Mouse (Mus musculus): ENCODE data around the gene Gm42957. TPM values are rescaled to one million over a fixed set of nuclear protein-coding genes. Genes with fewer than 3 reads are reported as not detected.
"Not testable (repeated sequence)": the region's sequence is repeated elsewhere in the genome, so short reads cannot be mapped to it uniquely, and the experiment has no call there.

Gene Gm42957
- polyA plus RNA-seq, 1 experiment from 2014 or later, result 0.07 TPM

DNA sequence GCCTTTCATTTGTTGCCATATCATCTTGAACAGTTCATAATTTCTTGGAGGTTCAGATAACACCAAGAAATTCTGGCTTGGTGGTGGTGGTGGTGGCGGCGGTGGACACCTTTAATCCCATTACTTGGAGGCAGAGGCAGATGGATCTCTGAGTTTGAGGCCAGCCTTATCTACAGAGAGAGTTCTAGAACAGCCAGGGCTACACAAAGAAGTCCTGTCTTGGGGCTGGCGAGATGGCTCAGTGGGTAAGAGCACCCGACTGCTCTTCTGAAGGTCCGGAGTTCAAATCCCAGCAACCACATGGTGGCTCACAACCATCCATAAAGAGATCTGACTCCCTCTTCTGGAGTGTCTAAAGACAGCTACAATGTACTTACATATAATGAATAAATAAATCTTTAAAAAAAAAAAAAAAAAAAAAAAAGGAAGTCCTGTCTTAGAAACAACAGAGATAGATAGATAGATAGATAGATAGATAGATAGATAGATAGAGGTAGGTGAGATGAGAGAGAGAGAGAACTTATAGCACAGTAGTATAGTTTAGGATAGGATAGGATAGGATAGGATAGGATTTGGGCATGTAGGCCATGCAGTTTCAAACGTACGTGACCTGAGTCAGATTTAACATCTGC, 30.6 kb downstream of the Gm42957 start:
- not testable (repeated sequence) for H3K27ac ChIP-seq (ENCODE audit: low read depth); DNase-seq (ENCODE audit: low spot score); H3K9ac ChIP-seq (ENCODE audit: low read length); H3K4me1 ChIP-seq (replicated peaks; ENCODE audit: control insufficient read depth, insufficient read depth, low read length); ATAC-seq (replicated peaks; ENCODE audit: low FRiP score, low TSS enrichment, low read depth); H3K36me3 ChIP-seq (ENCODE audit: control insufficient read depth, insufficient read depth, low read length); H3K27me3 ChIP-seq (replicated peaks; ENCODE audit: control insufficient read depth, insufficient read depth, low read length); H3K4me2 ChIP-seq (ENCODE audit: low read length); H3K9me3 ChIP-seq (ENCODE audit: control insufficient read depth, low read length); H3K4me3 ChIP-seq (ENCODE audit: low read depth, low read length)
- 91% methylated on average over 7 of the region's 7 CpGs for WGBS

DNA sequence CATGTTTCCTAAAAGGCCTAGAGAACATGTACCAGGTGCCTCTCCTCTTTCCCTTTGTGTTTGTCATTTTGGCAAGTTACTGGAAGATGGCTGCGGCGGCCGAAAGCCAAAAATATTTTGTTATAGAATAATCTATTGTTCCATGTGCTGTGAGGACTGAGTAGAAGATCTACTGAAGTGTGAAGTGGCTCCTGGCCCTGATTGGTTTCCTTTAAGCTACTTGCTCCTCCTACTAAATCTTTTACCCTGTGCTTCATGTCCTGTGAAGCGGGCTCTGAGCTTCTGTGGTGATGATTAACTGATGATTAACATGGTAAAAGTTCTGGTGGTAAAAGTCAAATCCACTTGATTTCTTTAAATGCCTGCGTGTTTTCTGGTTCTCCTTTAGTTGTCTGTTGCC, 31.6 kb downstream of the Gm42957 start:
- DNase-seq (ENCODE audit: low spot score), result no peak
- H3K4me3 ChIP-seq (ENCODE audit: low read depth, low read length), result no peak overlapping the region
- peaks cover 8% of the 10 kb centered on the region for H3K4me1 ChIP-seq (replicated peaks; ENCODE audit: control insufficient read depth, insufficient read depth, low read length)
- ATAC-seq (replicated peaks; ENCODE audit: low FRiP score, low TSS enrichment, low read depth), result no peak
- H3K9me3 ChIP-seq (ENCODE audit: control insufficient read depth, low read length), result no peaks in the 10 kb centered on the region
- WGBS, result 87% methylated on average over 5 of the region's 5 CpGs
- H3K27me3 ChIP-seq (replicated peaks; ENCODE audit: control insufficient read depth, insufficient read depth, low read length), result no peaks in the 10 kb centered on the region
- no peak overlapping the region for H3K9ac ChIP-seq (ENCODE audit: low read length)
- no peaks in the 10 kb centered on the region for H3K36me3 ChIP-seq (ENCODE audit: control insufficient read depth, insufficient read depth, low read length)
- no peak overlapping the region for H3K4me2 ChIP-seq (ENCODE audit: low read length)
- H3K27ac ChIP-seq (ENCODE audit: low read depth), result no peak overlapping the region

DNA sequence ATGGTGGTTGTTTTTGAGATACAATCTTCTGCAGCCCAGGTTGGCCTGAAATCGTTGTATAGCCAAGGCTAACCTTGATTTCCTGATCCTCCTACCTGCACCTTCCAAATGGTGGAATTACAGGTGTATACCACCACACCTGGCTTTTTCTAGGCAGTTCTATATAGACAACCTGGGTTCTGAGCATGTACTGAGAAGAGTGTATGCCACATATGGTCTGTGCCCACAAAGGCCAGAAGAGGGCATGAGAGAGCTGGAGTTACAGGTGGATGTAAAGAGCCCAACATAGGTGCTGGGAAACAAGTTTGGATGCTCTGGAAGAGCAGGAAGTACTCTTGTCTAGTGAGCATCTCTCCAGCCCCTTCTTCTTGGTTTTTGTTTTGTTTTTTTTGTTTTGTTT, 32.0 kb downstream of the Gm42957 start:
- Histone ChIP-seq H3K9me3 (ENCODE audit: control insufficient read depth, low read length) (no peaks in the 10 kb centered on the region), H3K27ac (ENCODE audit: low read depth) (no peak overlapping the region), H3K36me3 (ENCODE audit: control insufficient read depth, insufficient read depth, low read length) (no peaks in the 10 kb centered on the region), H3K4me1 (replicated peaks; ENCODE audit: control insufficient read depth, insufficient read depth, low read length) (peaks cover 8% of the 10 kb centered on the region), H3K9ac (ENCODE audit: low read length) (no peak overlapping the region), H3K27me3 (replicated peaks; ENCODE audit: control insufficient read depth, insufficient read depth, low read length) (no peaks in the 10 kb centered on the region), H3K4me2 (ENCODE audit: low read length) (no peak overlapping the region), H3K4me3 (ENCODE audit: low read depth, low read length) (no peak overlapping the region)
- no peak for ATAC-seq (replicated peaks; ENCODE audit: low FRiP score, low TSS enrichment, low read depth)
- DNase-seq (ENCODE audit: low spot score), result no peak
- WGBS, result 38% methylated on average over 1 of the region's 1 CpGs

DNA sequence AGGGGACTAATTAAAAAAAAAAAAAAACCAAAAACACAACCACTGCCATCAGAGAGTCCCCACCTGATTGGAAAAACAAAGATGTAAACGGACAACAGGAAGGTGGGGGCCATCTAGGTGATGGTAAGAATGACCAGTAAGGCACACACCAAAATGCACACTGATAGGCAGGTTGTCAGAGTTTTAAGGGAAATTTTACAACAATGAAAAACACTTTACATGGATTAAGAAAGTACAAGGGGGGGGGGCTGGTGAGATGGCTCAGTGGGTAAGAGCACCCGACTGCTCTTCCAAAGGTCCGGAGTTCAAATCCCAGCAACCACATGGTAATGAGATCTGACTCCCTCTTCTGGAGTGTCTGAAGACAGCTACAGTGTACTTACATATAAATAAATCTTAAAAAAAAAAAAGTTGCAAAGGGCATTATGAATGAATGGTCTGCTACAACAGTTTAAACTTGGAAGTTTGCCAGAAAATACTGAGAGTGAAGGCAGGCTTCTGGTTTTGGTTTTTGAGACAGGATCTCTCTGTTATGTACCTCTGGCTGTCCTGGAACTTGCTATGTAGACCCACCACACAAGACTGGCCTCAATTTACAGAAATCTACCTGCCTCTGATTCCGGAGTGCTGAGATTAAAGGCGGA, 33.3 kb downstream of the Gm42957 start:
- 93% methylated on average over 5 of the region's 5 CpGs for WGBS
- H3K4me3 ChIP-seq (ENCODE audit: low read depth, low read length), result no peak overlapping the region

DNA sequence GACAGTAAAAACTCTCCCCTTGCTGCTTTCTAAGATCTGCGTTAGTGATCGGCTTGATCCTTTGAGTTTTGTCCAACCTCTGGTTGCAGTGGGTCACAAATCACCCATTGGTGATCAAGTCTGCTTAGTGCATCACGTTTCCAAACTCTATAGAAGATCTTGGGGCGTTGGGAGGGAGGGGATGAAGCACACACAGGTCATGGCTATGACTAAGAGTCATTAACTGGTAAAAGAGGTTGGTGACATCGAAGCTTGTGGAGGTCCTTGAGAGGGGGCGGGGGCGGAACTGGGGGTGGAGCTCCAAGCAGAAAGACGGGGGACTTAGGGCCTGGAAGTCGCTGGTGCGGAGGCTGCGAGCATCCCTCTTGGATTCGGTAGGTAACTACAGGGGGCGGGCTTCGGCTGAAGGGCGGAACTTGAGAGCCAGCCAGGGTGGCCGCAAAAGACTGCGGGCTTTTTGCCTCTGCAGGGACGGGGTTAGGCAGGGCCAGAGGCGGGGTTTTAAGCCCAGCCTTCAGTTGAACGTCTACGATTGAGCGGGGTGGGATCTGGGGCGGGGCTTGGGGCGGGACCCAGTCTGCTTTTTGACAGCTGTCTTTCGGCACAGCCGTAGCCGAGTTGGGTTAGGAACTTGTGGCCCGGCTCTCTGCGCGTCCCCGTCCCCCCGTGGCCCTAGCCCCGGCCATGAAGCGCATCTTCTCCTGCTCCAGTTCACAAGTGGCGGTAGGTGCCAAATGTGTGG, 34.6 kb downstream of the Gm42957 start, which contains the start of gene Ankrd35:
TSS of gene Ankrd35 (plus strand) at position 405 of the 742 bp plus-strand sequence.
- no peaks in the 10 kb centered on the region for H3K27me3 ChIP-seq (replicated peaks; ENCODE audit: control insufficient read depth, insufficient read depth, low read length)
- peak; percentile 84 for DNase-seq (ENCODE audit: low spot score)
- no peaks in the 10 kb centered on the region for H3K9me3 ChIP-seq (ENCODE audit: control insufficient read depth, low read length)
- ATAC-seq (replicated peaks; ENCODE audit: low FRiP score, low TSS enrichment, low read depth), result peak; percentile 94
- peak within 1 kb of the TSS; percentile 32 for H3K4me3 ChIP-seq (ENCODE audit: low read depth, low read length)
- H3K4me1 ChIP-seq (replicated peaks; ENCODE audit: control insufficient read depth, insufficient read depth, low read length), result peaks cover 6% of the 10 kb centered on the region; the same call in 1 of the 2 replicates
- WGBS, result 5% methylated on average over 35 of the region's 35 CpGs
- 0 out of 2 replicates have a peak within 1 kb of the TSS, but pooled peaks have one; percentile 7 for H3K9ac ChIP-seq (ENCODE audit: low read length)
- H3K4me2 ChIP-seq (ENCODE audit: low read length), result peak within 1 kb of the TSS; percentile 75
- no peak within 1 kb of the TSS for H3K27ac ChIP-seq (ENCODE audit: low read depth)
- no peaks in the 10 kb centered on the region for H3K36me3 ChIP-seq (ENCODE audit: control insufficient read depth, insufficient read depth, low read length)

More for the DNA sequence above, 33.3 kb downstream of the Gm42957 start:
- no peak for ATAC-seq (replicated peaks; ENCODE audit: low FRiP score, low TSS enrichment, low read depth)
- no peaks in the 10 kb centered on the region for H3K36me3 ChIP-seq (ENCODE audit: control insufficient read depth, insufficient read depth, low read length)
- no peak overlapping the region for H3K4me2 ChIP-seq (ENCODE audit: low read length)
- H3K4me1 ChIP-seq (replicated peaks; ENCODE audit: control insufficient read depth, insufficient read depth, low read length), result peaks cover 3% of the 10 kb centered on the region; the same call in 1 of the 2 replicates
- DNase-seq (ENCODE audit: low spot score), result no peak
- no peaks in the 10 kb centered on the region for H3K9me3 ChIP-seq (ENCODE audit: control insufficient read depth, low read length)
- H3K9ac ChIP-seq (ENCODE audit: low read length), result no peak overlapping the region
- no peak overlapping the region for H3K27ac ChIP-seq (ENCODE audit: low read depth)
- no peaks in the 10 kb centered on the region for H3K27me3 ChIP-seq (replicated peaks; ENCODE audit: control insufficient read depth, insufficient read depth, low read length)

DNA sequence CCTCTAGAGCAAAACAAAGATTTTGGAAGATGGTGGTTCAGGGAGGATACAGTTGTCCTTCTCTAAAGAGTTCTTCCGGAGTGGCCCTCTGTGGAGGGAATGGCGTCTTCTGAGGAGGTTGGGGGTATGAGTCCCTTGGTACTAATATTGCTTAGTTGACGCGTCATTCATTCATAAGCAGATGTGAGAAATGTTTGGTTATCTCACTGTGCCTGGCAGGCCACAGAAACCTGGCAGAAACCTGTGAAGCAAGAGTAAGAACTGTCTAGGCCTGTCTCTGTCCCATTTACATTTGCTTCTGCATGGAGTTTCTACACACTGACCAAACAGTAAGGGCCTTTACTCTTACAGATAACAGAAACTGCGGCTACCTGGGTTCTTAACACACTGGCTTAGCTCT, 36.2 kb downstream of the Gm42957 start:
- Histone ChIP-seq H3K9ac (ENCODE audit: low read length) (no peak overlapping the region), H3K36me3 (ENCODE audit: control insufficient read depth, insufficient read depth, low read length) (no peaks in the 10 kb centered on the region)

DNA sequence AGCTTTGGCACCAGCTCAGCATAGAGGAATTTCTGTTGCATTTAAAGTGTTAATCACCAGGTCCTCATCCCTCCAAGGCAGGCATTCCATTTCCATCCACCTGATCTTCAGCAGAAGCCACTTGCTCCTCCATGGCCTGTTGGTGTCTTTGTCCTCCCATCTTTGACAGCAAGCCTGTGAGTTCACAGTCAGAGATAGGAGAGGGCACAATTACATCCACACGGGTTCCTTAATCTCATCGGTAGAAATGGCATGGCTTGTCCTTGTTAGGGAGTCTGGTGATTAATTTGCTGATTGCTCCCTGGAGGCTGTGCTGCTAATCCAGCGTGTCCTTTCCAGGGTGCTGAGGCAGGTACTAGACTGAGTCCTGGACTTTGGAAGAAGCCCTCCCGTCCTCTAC, 38.2 kb downstream of the Gm42957 start:
- 76% methylated on average over 4 of the region's 4 CpGs for WGBS

More for the DNA sequence above, 36.2 kb downstream of the Gm42957 start:
- Histone ChIP-seq H3K27ac (ENCODE audit: low read depth) (no peak overlapping the region), H3K4me2 (ENCODE audit: low read length) (no peak overlapping the region), H3K9me3 (ENCODE audit: control insufficient read depth, low read length) (no peaks in the 10 kb centered on the region), H3K4me3 (ENCODE audit: low read depth, low read length) (no peak overlapping the region), H3K27me3 (replicated peaks; ENCODE audit: control insufficient read depth, insufficient read depth, low read length) (no peaks in the 10 kb centered on the region), H3K4me1 (replicated peaks; ENCODE audit: control insufficient read depth, insufficient read depth, low read length) (peaks cover 14% of the 10 kb centered on the region; the same call in 1 of the 2 replicates)
- DNase-seq (ENCODE audit: low spot score) (no peak), ATAC-seq (replicated peaks; ENCODE audit: low FRiP score, low TSS enrichment, low read depth) (no peak)
- WGBS, result 93% methylated on average over 5 of the region's 5 CpGs

DNA sequence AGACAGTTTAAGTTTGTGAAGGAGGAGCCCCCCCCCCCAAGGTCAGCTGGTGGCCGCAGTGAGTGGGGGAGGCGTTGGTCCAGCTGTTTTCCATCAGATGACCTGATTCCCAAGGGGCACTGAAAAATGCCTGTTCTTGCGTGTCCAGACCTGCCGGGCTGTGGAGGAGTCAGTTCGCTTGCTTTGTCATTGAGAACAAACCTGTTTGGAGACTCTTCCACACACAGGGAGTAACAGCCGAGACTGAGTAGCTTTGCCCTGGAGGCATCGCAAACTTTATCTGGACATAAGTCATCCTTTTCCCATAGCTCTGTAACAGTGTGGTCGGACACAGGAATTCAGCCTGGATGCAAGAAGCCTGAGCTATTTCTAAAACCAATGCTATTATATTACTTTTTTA, 39.2 kb downstream of the Gm42957 start:
- Histone ChIP-seq H3K27me3 (replicated peaks; ENCODE audit: control insufficient read depth, insufficient read depth, low read length) (no peaks in the 10 kb centered on the region), H3K4me3 (ENCODE audit: low read depth, low read length) (no peak overlapping the region), H3K36me3 (ENCODE audit: control insufficient read depth, insufficient read depth, low read length) (no peaks in the 10 kb centered on the region), H3K27ac (ENCODE audit: low read depth) (no peak overlapping the region), H3K4me2 (ENCODE audit: low read length) (no peak overlapping the region), H3K4me1 (replicated peaks; ENCODE audit: control insufficient read depth, insufficient read depth, low read length) (peaks cover 14% of the 10 kb centered on the region; the same call in 1 of the 2 replicates), H3K9me3 (ENCODE audit: control insufficient read depth, low read length) (no peaks in the 10 kb centered on the region), H3K9ac (ENCODE audit: low read length) (no peak overlapping the region)
- no peak for DNase-seq (ENCODE audit: low spot score)
- 38% methylated on average over 8 of the region's 8 CpGs for WGBS
- ATAC-seq (replicated peaks; ENCODE audit: low FRiP score, low TSS enrichment, low read depth), result no peak

More for the DNA sequence above, 38.2 kb downstream of the Gm42957 start:
- Histone ChIP-seq H3K9me3 (ENCODE audit: control insufficient read depth, low read length) (no peaks in the 10 kb centered on the region), H3K27me3 (replicated peaks; ENCODE audit: control insufficient read depth, insufficient read depth, low read length) (no peaks in the 10 kb centered on the region), H3K4me1 (replicated peaks; ENCODE audit: control insufficient read depth, insufficient read depth, low read length) (peaks cover 14% of the 10 kb centered on the region; the same call in 1 of the 2 replicates), H3K27ac (ENCODE audit: low read depth) (no peak overlapping the region), H3K36me3 (ENCODE audit: control insufficient read depth, insufficient read depth, low read length) (no peaks in the 10 kb centered on the region), H3K4me3 (ENCODE audit: low read depth, low read length) (no peak overlapping the region), H3K9ac (ENCODE audit: low read length) (no peak overlapping the region), H3K4me2 (ENCODE audit: low read length) (no peak overlapping the region)
- ATAC-seq (replicated peaks; ENCODE audit: low FRiP score, low TSS enrichment, low read depth) (no peak), DNase-seq (ENCODE audit: low spot score) (no peak)

All from intestine, embryonic 14.5 days (tissue).